Mouse (Mus musculus) C2C12 (cell line): Measurements from ENCODE around the gene Nt5dc1. TPM values are rescaled to one million over a fixed set of nuclear protein-coding genes. Genes with fewer than 3 reads are reported as not detected.
"Not testable (repeated sequence)": the region's sequence is repeated elsewhere in the genome, so short reads cannot be mapped to it uniquely, and the experiment has no call there.

Experiments
- H3K27me3 ChIP-seq: one replicate; pipeline ENCODE4 v1.6.1; 2011; ENCODE audit not compliant: control insufficient read depth, insufficient read depth, insufficient read length
- H3K36me3 ChIP-seq: one replicate; pipeline ENCODE4 v1.6.1; 2011; ENCODE audit not compliant: control insufficient read depth, insufficient read depth
- H3K4me3 ChIP-seq: one replicate; pipeline ENCODE4 v1.5.1; 2011; ENCODE audit warnings: mild to moderate bottlenecking, control low read depth; ENCODE audit not compliant: poor library complexity, insufficient read depth, severe bottlenecking
- H3K79me2 ChIP-seq: one replicate; pipeline ENCODE4 v1.6.1; 2011; ENCODE audit not compliant: control insufficient read depth, insufficient read depth
- H3K79me3 ChIP-seq: one replicate; pipeline ENCODE4 v1.6.1; 2011; ENCODE audit warnings: low read depth, control low read depth
- H3ac ChIP-seq: one replicate; pipeline ENCODE3; 2011; ENCODE audit warnings: low read depth; ENCODE audit not compliant: control insufficient read depth, insufficient read length
- CEBPB ChIP-seq: IDR thresholded peaks from one replicate; pipeline ENCODE4 v1.6.1; 2011; ENCODE audit warnings: low read depth, mild to moderate bottlenecking, control low read depth, moderate library complexity
- CTCF ChIP-seq: IDR thresholded peaks from one replicate; pipeline ENCODE4 v1.5.1; 2011; ENCODE audit not compliant: control insufficient read depth, insufficient read depth, insufficient read length
- FOSL1 ChIP-seq: IDR thresholded peaks from one replicate; pipeline ENCODE4 v1.8.0; 2011; ENCODE audit warnings: mild to moderate bottlenecking, low read length; ENCODE audit not compliant: poor library complexity, insufficient read depth, severe bottlenecking
- MAX ChIP-seq: IDR thresholded peaks from one replicate; pipeline ENCODE4 v1.6.1; 2011; ENCODE audit warnings: mild to moderate bottlenecking, control low read depth
- MYOD1 ChIP-seq: IDR thresholded peaks from one replicate; pipeline ENCODE4 v1.6.1; 2011; ENCODE audit warnings: low read depth; ENCODE audit not compliant: control insufficient read depth, insufficient read length
- MYOG ChIP-seq: IDR thresholded peaks from one replicate; pipeline ENCODE4 v1.6.1; 2011; ENCODE audit not compliant: control insufficient read depth, insufficient read length; ENCODE audit errors: extremely low read depth
- USF1 ChIP-seq: IDR thresholded peaks from one replicate; pipeline ENCODE4 v1.6.1; 2011; ENCODE audit warnings: low read depth, mild to moderate bottlenecking, control low read depth, moderate library complexity
- long read RNA-seq, 2 experiments: library from polyadenylated mRNA; unstranded; transcript quantifications; one replicate each; pipeline ENCODE4 v2.0.0; 2019 to 2020
- polyA plus RNA-seq: library from polyadenylated mRNA; unstranded; fragments of >200 nt; fragmentation: generic; extraction: Trizol; gene quantifications from one replicate; pipeline ENCODE4 v1.2.1, GENCODE M21; 2012; ENCODE audit warnings: missing spikeins

The Nt5dc1 gene
- 2.9 TPM for polyA plus RNA-seq
- long read RNA-seq, experiment 1, transcript Nt5dc1-201 (12 exons, 2,743 nt): major isoform, 9 of 16 reads
- long read RNA-seq, experiment 1, partial matches to known transcripts: 2 of 16 reads
- long read RNA-seq, experiment 1, other reads (novel, unspliced or antisense): 3 of 16 reads
- long read RNA-seq, experiment 2, transcript Nt5dc1-201 (12 exons, 2,743 nt): major isoform, 72 of 110 reads
- long read RNA-seq, experiment 2, transcript Nt5dc1-203 (12 exons, 2,727 nt): minor isoform, 22 of 110 reads
- long read RNA-seq, experiment 2, partial matches to known transcripts: 1 of 110 reads
- long read RNA-seq, experiment 2, other reads (novel, unspliced or antisense): 14 of 110 reads

DNA sequence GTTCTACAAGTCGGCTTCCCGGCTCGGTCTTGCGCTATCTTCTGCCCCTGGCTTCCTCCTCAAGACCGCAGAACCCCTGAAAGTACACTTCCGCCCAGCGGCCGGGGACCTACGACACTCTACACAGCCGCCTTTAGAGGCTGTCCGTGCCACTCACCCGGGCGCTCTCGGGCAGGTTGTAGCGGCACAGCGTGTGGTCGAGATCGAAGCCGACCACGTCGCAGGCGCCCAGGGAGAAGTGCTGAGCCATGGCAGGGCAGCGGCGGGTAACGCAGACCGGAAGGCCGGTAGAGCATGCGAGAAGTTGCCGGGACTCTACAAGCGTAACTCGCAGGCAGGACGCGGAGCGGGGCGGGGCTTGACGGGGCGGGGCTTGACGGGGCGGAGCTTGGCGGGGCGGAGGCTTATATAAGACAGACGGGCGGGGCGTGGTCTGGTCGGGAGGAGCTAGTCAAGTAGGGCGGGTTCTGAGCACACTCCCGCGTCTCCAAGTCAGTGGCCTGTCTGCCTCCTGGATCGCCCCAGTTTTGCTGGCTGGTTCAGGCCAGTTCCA is at the start of gene Nt5dc1:
TSS of gene Nt5dc1 (minus strand) at position 349 of the 553 bp plus-strand sequence.
- Histone ChIP-seq H3K79me2 (peaks cover 37% of the 10 kb centered on the region), H3K36me3 (no peaks in the 10 kb centered on the region), H3K79me3 (peaks cover 1% of the 10 kb centered on the region), H3ac (peak within 1 kb of the TSS; percentile 94), H3K4me3 (peak within 1 kb of the TSS; percentile 57), H3K27me3 (no peaks in the 10 kb centered on the region)
- TF ChIP-seq MYOG (no peak), MYOD1 (no peak), CEBPB (no peak), MAX (peak; percentile 48), FOSL1 (no peak), CTCF (no peak)

- Histone ChIP-seq H3K4me3 (no peak overlapping the region), H3K27me3 (no peaks in the 10 kb centered on the region), H3K79me2 (no peaks in the 10 kb centered on the region), H3K79me3 (no peaks in the 10 kb centered on the region), H3K36me3 (no peaks in the 10 kb centered on the region), H3ac (no peak overlapping the region)
- TF ChIP-seq CEBPB (peak; percentile 87), MYOD1 (peak; percentile 50), MYOG (no peak), FOSL1 (peak; percentile 87), CTCF (no peak), MAX (no peak), USF1 (no peak)
Observed at GRCm38 (mm10) chr10:34464321-34464720, 46.0 kb upstream of the Nt5dc1 start.

DNA sequence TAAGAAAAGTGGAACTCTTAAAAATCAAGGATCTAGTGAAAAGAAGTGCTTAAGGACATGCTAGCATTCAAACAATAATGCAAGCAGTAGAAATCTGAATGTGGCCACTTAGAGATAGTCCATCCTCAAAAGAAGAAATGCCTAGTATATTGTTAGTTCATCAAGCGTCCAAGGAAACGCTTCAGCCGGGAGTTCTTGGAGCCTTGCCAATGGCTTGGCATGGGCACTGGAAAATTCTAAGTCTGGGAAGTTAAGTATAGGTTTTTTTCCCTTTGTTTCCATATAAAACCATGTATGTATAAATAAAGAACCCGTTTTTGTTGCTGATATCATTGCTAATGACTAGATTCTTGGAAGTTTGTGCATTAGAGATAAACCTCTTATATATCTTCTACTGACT is 43.1 kb upstream of the Nt5dc1 start:
- Histone ChIP-seq H3K79me2 (no peaks in the 10 kb centered on the region), H3ac (no peak overlapping the region), H3K4me3 (no peak overlapping the region), H3K79me3 (no peaks in the 10 kb centered on the region), H3K27me3 (no peaks in the 10 kb centered on the region), H3K36me3 (no peaks in the 10 kb centered on the region)
- TF ChIP-seq FOSL1 (no peak), CTCF (no peak), MAX (no peak), MYOD1 (no peak)

DNA sequence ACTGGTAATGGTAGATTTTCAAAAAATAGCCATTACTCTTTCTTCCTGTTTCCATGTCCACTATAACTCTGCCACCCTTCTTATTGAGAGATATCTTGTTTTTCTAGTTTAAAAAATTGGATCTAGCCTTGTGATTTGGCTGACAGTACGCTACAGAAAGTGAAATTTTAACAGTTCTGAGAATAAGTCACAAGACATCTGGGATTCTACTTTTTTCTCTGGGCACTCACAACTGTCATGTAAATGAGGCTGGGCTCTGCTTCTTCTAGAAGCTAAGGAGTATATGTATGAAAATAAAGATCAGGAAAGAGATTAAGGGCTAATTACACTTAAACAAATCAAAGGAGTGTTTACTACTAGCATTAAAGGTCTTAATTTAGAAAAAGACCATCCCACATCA is 31.1 kb upstream of the Nt5dc1 start:
- no peaks in the 10 kb centered on the region for H3K79me3 ChIP-seq
- no peaks in the 10 kb centered on the region for H3K27me3 ChIP-seq
- H3K79me2 ChIP-seq: no peaks in the 10 kb centered on the region
- no peaks in the 10 kb centered on the region for H3K36me3 ChIP-seq
- no peak overlapping the region for H3ac ChIP-seq
- no peak overlapping the region for H3K4me3 ChIP-seq
- TF ChIP-seq FOSL1 (no peak), MYOD1 (no peak), CEBPB (no peak), CTCF (no peak)

GRCm38 (mm10) chr10:34434191-34434590 is 15.8 kb upstream of the Nt5dc1 start:
- not testable (repeated sequence) for H3K4me3 ChIP-seq

GRCm38 (mm10) chr10:34431783-34432182 is 13.4 kb upstream of the Nt5dc1 start:
- Histone ChIP-seq H3ac (no peak overlapping the region), H3K79me3 (no peaks in the 10 kb centered on the region), H3K27me3 (no peaks in the 10 kb centered on the region), H3K36me3 (no peaks in the 10 kb centered on the region), H3K79me2 (no peaks in the 10 kb centered on the region), H3K4me3 (no peak overlapping the region)
- no peak for TF ChIP-seq CEBPB
- no peak for TF ChIP-seq MAX
- TF ChIP-seq MYOG: no peak
- no peak for TF ChIP-seq CTCF
- no peak for TF ChIP-seq FOSL1
- TF ChIP-seq MYOD1: no peak
- TF ChIP-seq USF1: no peak

More at GRCm38 (mm10) chr10:34434191-34434590, 15.8 kb upstream of the Nt5dc1 start:
- not testable (repeated sequence) for H3K79me3 ChIP-seq, H3K36me3 ChIP-seq, H3ac ChIP-seq, H3K79me2 ChIP-seq, H3K27me3 ChIP-seq

GRCm38 (mm10) chr10:34418794-34419193 is 442 bp upstream of the Nt5dc1 start:
- not testable (repeated sequence) for H3K79me3 ChIP-seq, H3K36me3 ChIP-seq, H3K4me3 ChIP-seq, H3K27me3 ChIP-seq
- Histone ChIP-seq H3ac (peak overlapping the region; percentile 52), H3K79me2 (peaks cover 37% of the 10 kb centered on the region)
